Mouse (Mus musculus): ENCODE data around the gene Cpne2. TPM values are rescaled to one million over a fixed set of nuclear protein-coding genes. Genes with fewer than 3 reads are reported as not detected.
A peak's percentile ranks its signal among the peaks of the same experiment; 100 is the strongest.

The Cpne2 gene
- total RNA-seq, 2 experiments from 2014 or later: 14.7 to 18.5 TPM

DNA sequence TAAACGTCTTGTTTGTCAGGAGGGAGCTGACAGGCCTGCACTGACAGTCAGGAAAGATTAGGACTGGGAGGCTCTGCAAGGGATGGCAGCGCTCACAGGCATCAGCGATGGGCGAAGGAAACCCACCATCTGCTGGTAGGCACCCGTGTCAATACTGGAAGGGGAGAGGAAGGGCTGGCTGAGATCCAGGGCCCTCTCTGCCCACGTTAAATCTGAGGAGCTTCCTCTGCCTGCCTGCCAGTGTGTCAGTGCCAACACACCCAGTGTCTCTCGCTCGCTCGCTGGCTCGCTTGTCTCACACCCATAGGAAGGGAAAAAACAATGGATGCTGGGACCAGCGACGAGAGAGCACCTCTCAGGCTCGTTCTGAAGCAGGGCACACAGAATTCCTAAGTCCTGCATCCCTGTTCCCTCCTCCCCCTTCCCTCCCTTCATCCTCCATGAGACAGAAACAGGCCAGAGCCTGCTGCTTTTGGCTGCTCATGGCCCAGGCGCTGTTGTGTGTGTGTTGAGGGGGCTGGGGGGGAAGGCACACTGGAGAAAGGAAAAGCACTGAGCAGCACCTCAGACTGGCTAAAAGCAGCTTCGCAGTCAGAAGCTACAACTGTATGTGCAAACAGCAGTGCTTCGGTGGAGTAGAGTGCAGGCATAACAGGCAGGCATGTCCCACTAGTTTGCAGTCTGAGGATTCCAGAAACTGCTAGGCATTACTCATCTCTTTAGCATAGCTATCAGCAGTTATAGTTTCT lies 41.5 kb downstream of the Cpne2 start:
- no peak for DNase-seq (ENCODE audit: low spot score in 2 of 2)

DNA sequence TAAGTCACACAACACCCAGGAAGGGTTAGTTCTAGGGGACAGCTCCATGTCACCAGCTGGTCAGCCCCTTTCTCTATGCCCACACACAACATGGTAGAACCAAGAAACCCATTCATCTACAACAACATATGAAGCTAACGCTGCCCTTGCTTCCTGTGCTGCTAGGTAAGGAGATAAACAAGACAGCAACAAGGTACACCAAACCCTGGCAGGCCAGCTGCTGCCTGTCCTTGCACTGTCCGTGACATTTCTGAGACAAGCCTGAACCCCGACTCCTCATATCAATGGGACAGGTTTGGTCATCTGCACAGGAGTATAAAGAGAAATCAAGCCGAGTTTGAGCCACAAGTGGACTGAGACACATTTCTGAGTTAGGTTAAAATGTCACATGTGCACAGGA lies 42.4 kb downstream of the Cpne2 start:
- no peak for DNase-seq (ENCODE audit: low spot score in 2 of 2)

GRCm38 (mm10) chr8:94581820-94582483 lies 49.2 kb downstream of the Cpne2 start:
- DNase-seq (ENCODE audit: low spot score in 2 of 2): no peak

- DNase-seq (ENCODE audit: low spot score in 2 of 2): no peak
These were observed 49.8 kb downstream of the Cpne2 start for GRCm38 (mm10) chr8:94582569-94582968.

DNA sequence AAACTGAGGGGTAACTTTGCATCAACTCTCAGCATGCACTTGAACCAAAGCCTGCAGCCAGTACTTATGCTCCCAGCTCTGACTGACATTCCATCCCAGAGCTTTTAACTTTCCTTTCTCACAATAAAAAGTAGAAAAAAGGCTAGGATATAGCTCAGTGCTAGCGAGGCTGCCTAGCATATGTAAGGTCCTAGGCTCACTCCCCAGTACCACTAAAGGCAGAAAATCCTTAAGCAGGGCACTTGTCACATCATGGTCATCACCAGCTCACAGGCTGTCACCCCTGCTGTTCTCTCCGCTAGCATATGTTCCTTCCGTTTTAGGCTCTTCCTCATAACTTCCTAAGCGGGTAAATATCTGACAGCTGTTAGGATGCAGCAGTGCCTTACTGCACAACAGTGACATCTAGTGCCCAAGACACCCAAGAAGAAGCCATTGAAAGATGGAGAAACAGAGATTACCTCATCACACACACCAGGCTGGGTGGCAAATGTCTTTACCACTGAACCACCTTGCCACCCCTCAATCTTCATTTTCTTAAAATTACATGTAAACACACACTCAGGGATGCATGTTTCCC lies 51.5 kb downstream of the Cpne2 start:
- DNase-seq (ENCODE audit: low spot score in 2 of 2): peak in 1 of 2 experiments; percentile 29

- DNase-seq (ENCODE audit: low spot score in 2 of 2): no peak
These were observed 58.9 kb downstream of the Cpne2 start for GRCm38 (mm10) chr8:94591691-94592090.

GRCm38 (mm10) chr8:94594211-94594610 lies 61.4 kb downstream of the Cpne2 start:
- DNase-seq (ENCODE audit: low spot score in 2 of 2): no peak

DNA sequence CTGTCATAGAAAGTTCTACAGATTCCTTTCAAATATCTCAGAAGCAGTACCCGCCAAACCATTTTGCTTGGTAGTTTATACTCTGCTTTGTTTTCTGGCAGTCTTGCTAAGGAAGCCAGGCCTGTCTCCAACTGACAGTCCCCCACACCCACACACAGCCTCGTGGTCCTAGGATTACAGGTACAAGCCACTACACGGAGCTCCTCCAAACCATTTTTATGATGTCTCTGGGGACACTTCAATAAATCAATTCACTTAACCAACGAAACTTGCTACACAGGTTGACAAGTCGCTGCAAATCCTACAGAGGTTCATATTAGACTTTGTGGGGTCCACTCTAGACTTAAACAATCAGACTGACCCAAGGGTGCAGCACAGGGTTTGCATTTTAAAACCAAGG lies 67.7 kb downstream of the Cpne2 start:
- DNase-seq (ENCODE audit: low spot score in 2 of 2): no peak

- DNase-seq (ENCODE audit: low spot score in 2 of 2): peak in 1 of 2 experiments; percentile 38
These were observed 68.3 kb downstream of the Cpne2 start for GRCm38 (mm10) chr8:94601034-94601606.

DNA sequence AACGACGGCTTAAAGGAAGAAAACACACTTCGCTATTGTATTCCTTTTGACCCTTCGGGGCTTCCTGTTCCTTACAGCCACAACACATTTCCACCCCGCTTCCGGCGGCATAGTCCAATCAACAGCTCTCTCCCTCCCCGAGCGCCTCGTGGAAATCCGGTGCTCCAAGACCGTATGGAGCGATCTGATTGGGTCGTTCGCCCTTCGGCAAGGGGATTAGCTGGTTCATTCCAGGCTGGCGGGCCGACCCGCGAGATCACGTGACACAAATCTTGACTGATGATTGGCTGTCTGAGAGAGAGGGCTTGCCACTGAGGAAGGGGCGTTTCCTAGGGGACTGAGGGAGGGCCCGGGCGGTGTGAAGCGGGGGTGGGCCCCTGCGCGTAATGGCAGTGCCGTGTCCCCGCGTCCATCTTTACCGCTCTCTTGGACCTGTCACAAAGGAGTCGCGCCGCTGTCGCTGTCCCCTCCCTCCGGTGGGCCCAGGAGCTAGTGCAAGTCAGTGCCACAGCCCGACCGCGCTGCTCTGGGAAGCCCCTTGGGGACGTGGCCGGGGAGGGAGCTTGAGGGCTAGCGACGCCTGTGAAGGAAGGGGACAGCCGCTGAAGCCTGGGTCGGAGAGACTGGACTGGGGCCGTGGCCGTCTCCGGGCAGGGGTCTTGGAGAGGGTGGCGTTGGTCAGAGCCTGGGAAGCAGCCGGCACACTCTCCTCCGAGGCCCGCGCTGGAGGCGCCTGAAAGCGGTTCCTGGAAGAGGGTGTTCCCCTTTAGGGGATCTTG lies 69.0 kb downstream of the Cpne2 start, which contains the start of the genes Rspry1 and Fam192a:
Rspry1 (plus strand) TSS at position 331 of the 779 bp plus-strand sequence.
Fam192a (minus strand) TSS at position 391 of the 779 bp plus-strand sequence.
- peak; percentile 95 to 97 for DNase-seq (ENCODE audit: low spot score in 2 of 2)

DNA sequence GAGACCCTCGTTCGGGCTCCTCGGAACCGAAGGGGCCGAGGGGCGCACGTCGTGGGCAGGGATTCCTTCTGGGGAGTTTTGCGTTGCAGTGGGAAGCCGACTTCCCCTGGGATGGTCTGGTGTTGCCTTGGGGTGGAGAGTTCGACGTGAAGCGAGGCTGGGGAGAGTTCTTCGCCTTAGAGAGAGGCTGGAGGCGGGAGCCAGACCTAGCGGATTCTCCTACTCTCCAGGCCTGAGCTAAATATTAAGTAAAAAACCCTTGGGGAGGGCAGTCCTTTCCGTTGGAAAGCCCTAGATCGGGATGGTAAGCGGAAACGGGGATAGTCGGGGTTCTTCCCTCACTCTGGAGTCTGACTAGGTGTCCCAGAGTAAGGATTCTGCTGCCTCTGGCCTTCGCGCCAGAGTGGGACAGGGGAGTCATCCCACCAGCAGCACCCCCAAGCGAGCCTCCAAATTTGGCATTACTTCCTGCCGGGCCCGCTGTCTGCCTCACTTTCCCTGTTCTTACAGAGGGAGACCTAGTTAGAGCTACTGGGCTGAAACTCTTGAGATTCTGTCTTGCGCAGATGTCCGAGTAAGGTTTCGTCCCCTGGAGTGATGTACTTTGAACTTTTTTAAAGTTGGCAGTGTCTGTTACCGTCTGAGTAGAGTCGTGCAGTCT lies 69.8 kb downstream of the Cpne2 start:
- peak in 1 of 2 experiments; percentile 38 for DNase-seq (ENCODE audit: low spot score in 2 of 2)

- DNase-seq (ENCODE audit: low spot score in 2 of 2): no peak
These were observed 71.2 kb downstream of the Cpne2 start for GRCm38 (mm10) chr8:94604030-94604429.

DNA sequence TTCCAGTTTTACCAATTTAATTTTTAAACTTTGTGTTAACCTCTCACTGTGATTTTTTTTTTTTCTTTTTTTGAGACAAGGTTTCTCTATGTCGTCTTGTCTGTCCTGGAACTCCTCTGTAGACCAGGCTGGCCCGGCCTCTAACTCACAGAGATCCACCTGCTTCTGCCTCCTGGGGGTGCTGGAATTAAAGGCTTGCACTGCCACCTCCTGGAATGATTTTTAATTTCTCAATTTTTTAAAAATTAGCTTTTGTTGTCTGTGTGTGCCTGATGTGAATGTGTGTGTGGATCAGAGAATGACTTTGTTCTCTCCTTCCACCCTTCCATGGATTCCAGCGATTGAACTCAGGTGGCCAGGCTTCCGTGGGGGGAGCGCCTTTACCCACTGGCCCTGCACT lies 74.3 kb downstream of the Cpne2 start:
- no peak for DNase-seq (ENCODE audit: low spot score in 2 of 2)

Small RNAs within 50 kb of the gene (microRNA-seq; reads per million reads assigned to microRNA genes)
- 0 to 0.61 reads per million in 2 experiments for gene Mir7072 (ENCODE audit: borderline number of aligned reads in 2 of 2)

Other genes starting within 250 kb of the Cpne2 start
- under 1 TPM in 1 of 2 experiments, not detected in 1; 0.13 TPM for gene Slc12a3, start 203.8 kb upstream of the Cpne2 start, total RNA-seq (2021)
- 100 to 1,000 TPM; 100 to 109 TPM for gene Herpud1, start 146.6 kb upstream of the Cpne2 start, total RNA-seq (2021)
- 10 to 100 TPM in 1 of 2 experiments, 1 to 10 TPM in 1; 7.1 to 23.7 TPM for gene Nlrc5, start 98.6 kb upstream of the Cpne2 start, total RNA-seq (2021)
- 10 to 100 TPM; 23.3 to 25.3 TPM for gene Rspry1, start 68.9 kb downstream of the Cpne2 start, total RNA-seq (2021)
- gene Fam192a, start 69.0 kb downstream of the Cpne2 start, total RNA-seq (2021): 10 to 100 TPM; 38.0 to 39.3 TPM
- gene Arl2bp, start 133.6 kb downstream of the Cpne2 start, total RNA-seq (2021): 10 to 100 TPM; 60.6 to 66.6 TPM
- under 1 TPM; 0.46 to 0.93 TPM for gene Pllp, start 163.3 kb downstream of the Cpne2 start, total RNA-seq (2021)
- under 1 TPM in 1 of 2 experiments, not detected in 1; 0.60 TPM for gene Ccl22, start 212.6 kb downstream of the Cpne2 start, total RNA-seq (2021)
- 10 to 100 TPM; 31.3 to 35.4 TPM for gene Cx3cl1, start 239.0 kb downstream of the Cpne2 start, total RNA-seq (2021)